Mouse (Mus musculus): Measurements from ENCODE around the gene Kcnc4.

- TF ChIP-seq EP300 (IDR thresholded peaks at IDR 0.05; ENCODE audit: low read depth) (no peak), CTCF (IDR thresholded peaks at IDR 0.05; ENCODE audit: low read depth) (no peak)
Observed at GRCm38 (mm10) chr3:107433614-107434013, 25.7 kb downstream of the Kcnc4 start.

Data from heart, postnatal 0 days (tissue).